Mouse (Mus musculus) liver, postnatal 0 days (tissue): ENCODE measurements at regions not wholly inside any gene's neighbourhood (a gene's known extent, or its start where the extent isn't known, plus 50 kb on each side); places are given as distances from the start of the nearest gene placed in this dataset.

ENCODE experiments used
- ATAC-seq: fragments of 200-750 bp; cut with Nextera tagmentation; 2 replicates; pipeline ENCODE4 v1.8.0; 2017; ENCODE audit warnings: mild to moderate bottlenecking, moderate library complexity
- DNase-seq: peaks from one replicate; pipeline ENCODE4 v3.0.0-alpha.2; 2016
- H3K27ac ChIP-seq: fragments of 300-500 bp; sonication (generic); 2 replicates; pipeline ENCODE4 v1.5.1; 2014; ENCODE audit warnings: antibody characterized with exemption, moderate library complexity, mild to moderate bottlenecking, low read depth
- H3K27me3 ChIP-seq: fragments of 300-500 bp; sonication (generic); 2 replicates; pipeline ENCODE4 v1.6.1; 2014; ENCODE audit warnings: low read length, control low read depth, mixed read lengths; ENCODE audit not compliant: insufficient read depth
- H3K36me3 ChIP-seq: fragments of 300-500 bp; sonication (generic); replicated peaks from 2 replicates; pipeline ENCODE4 v1.6.1; 2014; ENCODE audit warnings: mild to moderate bottlenecking, control low read depth, low read length, moderate library complexity, mixed read lengths; ENCODE audit not compliant: insufficient read depth
- H3K4me1 ChIP-seq: fragments of 300-500 bp; sonication (generic); 2 replicates; pipeline ENCODE4 v1.6.1; 2014; ENCODE audit warnings: antibody characterized with exemption, mild to moderate bottlenecking, control low read depth; ENCODE audit not compliant: insufficient read depth
- H3K4me2 ChIP-seq: fragments of 300-500 bp; sonication (generic); 2 replicates; pipeline ENCODE4 v1.6.1; 2014; ENCODE audit warnings: low read depth, mild to moderate bottlenecking, low read length, moderate library complexity, mixed read lengths
- H3K4me3 ChIP-seq: fragments of 300-500 bp; sonication (generic); 2 replicates; pipeline ENCODE4 v1.5.1; 2014; ENCODE audit warnings: low read depth, low read length
- H3K9ac ChIP-seq: fragments of 300-500 bp; sonication (generic); replicated peaks from 2 replicates; pipeline ENCODE4 v1.6.1; 2014; ENCODE audit warnings: mild to moderate bottlenecking, moderate library complexity
- H3K9me3 ChIP-seq: fragments of 300-500 bp; sonication (generic); 2 replicates; pipeline ENCODE4 v1.6.1; 2016; ENCODE audit warnings: mild to moderate bottlenecking, control low read depth, low read length, mixed read lengths
- CTCF ChIP-seq: sonication (generic); IDR thresholded peaks from 2 replicates; pipeline ENCODE4 v1.5.1; 2016; ENCODE audit warnings: antibody characterized with exemption, low read depth
- EP300 ChIP-seq: IDR thresholded peaks from 2 replicates; pipeline ENCODE4 v1.6.1; 2016; ENCODE audit warnings: antibody characterized with exemption, low read depth, mild to moderate bottlenecking
- WGBS: fragments of 180-500 bp; shearing (Covaris S2); extraction: QIAGEN DNeasy Blood & Tissue Kit; methylation state at CpG from one replicate; pipeline ENCODE4 v1.1.7; 2014; ENCODE audit not compliant: insufficient replicate concordance; 5-methylcytosine and 5-hydroxymethylcytosine counted together

DNA sequence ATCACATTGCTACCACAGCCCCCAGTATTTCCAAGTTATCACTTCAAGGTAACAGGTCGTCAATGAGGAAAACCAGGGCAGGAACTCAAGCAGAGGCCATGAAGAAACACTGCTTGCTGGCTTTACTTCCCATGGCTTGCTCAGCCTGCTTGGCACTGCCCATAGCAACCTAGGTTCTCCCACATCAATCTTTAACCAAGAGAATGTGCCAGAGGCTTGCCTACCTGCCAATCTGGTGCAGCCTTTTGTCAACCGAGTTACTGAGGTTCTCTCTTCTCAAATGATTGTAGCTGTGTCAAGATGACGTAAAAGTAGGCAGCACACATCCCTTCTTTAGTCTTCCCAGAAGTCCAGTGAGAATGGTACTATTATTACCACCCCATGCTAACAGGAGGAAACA lies 95.9 kb upstream of the Sall1 start:
- Histone ChIP-seq H3K27ac (no peak overlapping the region), H3K27me3 (no peaks in the 10 kb centered on the region), H3K4me3 (no peak overlapping the region), H3K36me3 (no peaks in the 10 kb centered on the region), H3K9ac (no peak overlapping the region), H3K4me1 (0 out of 2 replicates have a peak, but pooled peaks cover 3% of the 10 kb centered on the region), H3K4me2 (no peak overlapping the region), H3K9me3 (no peaks in the 10 kb centered on the region)
- no peak for TF ChIP-seq CTCF
- TF ChIP-seq EP300: no peak
- 46% methylated on average over 3 of the region's 3 CpGs for WGBS
- DNase-seq (no peak), ATAC-seq (no peak)

- TF ChIP-seq EP300: no peak
- no peak for TF ChIP-seq CTCF
- no peaks in the 10 kb centered on the region for H3K9me3 ChIP-seq
- ATAC-seq (no peak), DNase-seq (no peak)
- no peak overlapping the region for H3K4me2 ChIP-seq
- 0 out of 2 replicates have a peak, but pooled peaks cover 3% of the 10 kb centered on the region for H3K4me1 ChIP-seq
- WGBS: 73% methylated on average over 8 of the region's 8 CpGs
- no peak overlapping the region for H3K9ac ChIP-seq
- H3K27ac ChIP-seq: no peak overlapping the region
- H3K36me3 ChIP-seq: no peaks in the 10 kb centered on the region
- H3K4me3 ChIP-seq: no peak overlapping the region
- H3K27me3 ChIP-seq: no peaks in the 10 kb centered on the region
Observed at GRCm38 (mm10) chr8:89138416-89139125, 94.6 kb upstream of the Sall1 start.

GRCm38 (mm10) chr8:89134581-89135484 lies 90.9 kb upstream of the Sall1 start:
- Histone ChIP-seq H3K4me3 (no peak overlapping the region), H3K4me1 (no peaks in the 10 kb centered on the region), H3K36me3 (no peaks in the 10 kb centered on the region), H3K27me3 (no peaks in the 10 kb centered on the region), H3K9me3 (no peaks in the 10 kb centered on the region), H3K27ac (no peak overlapping the region), H3K9ac (no peak overlapping the region), H3K4me2 (no peak overlapping the region)
- no peak for TF ChIP-seq CTCF
- TF ChIP-seq EP300: no peak
- DNase-seq: no peak
- no peak for ATAC-seq
- 66% methylated on average over 19 of the region's 19 CpGs for WGBS

DNA sequence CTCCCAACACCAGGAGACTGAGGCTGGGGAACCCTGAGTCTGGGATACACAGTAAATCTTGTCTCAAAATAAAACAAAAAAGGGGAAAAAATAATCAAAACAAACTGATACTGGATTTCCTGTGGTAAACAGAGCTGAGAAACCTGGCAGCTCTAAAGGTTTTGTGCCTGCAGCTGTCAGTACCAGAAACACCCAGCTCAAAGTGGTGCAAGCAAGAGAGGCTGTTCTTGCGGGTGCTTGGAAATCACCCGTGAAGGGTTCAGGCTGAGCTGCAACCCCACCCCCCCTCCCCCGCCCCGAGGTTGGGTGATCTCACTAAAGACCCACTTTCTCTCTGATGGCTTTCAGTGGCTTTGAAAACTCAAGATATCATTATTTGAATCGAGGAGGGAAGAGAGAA lies 90.1 kb upstream of the Sall1 start:
- Histone ChIP-seq H3K4me2 (no peak overlapping the region), H3K27me3 (no peaks in the 10 kb centered on the region), H3K27ac (no peak overlapping the region), H3K9ac (no peak overlapping the region), H3K4me3 (no peak overlapping the region), H3K4me1 (no peaks in the 10 kb centered on the region), H3K36me3 (no peaks in the 10 kb centered on the region), H3K9me3 (no peaks in the 10 kb centered on the region)
- ATAC-seq: no peak; the same call in 1 of the 2 replicates
- TF ChIP-seq CTCF (no peak), EP300 (no peak)
- no peak for DNase-seq
- WGBS: 47% methylated on average over 5 of the region's 5 CpGs

GRCm38 (mm10) chr8:89121051-89121450 lies 77.1 kb upstream of the Sall1 start:
- H3K36me3 ChIP-seq: no peaks in the 10 kb centered on the region
- H3K27ac ChIP-seq: no peak overlapping the region
- no peak overlapping the region for H3K9ac ChIP-seq
- no peak overlapping the region for H3K4me2 ChIP-seq
- no peaks in the 10 kb centered on the region for H3K4me1 ChIP-seq
- H3K4me3 ChIP-seq: no peak overlapping the region
- DNase-seq (no peak), ATAC-seq (no peak)
- 69% methylated on average over 6 of the region's 6 CpGs for WGBS
- no peaks in the 10 kb centered on the region for H3K27me3 ChIP-seq
- TF ChIP-seq EP300: no peak
- TF ChIP-seq CTCF: no peak
- peaks cover 2% of the 10 kb centered on the region for H3K9me3 ChIP-seq

GRCm38 (mm10) chr8:89107895-89108660 lies 64.1 kb upstream of the Sall1 start:
- Histone ChIP-seq H3K4me1 (no peaks in the 10 kb centered on the region), H3K36me3 (no peaks in the 10 kb centered on the region), H3K4me2 (no peak overlapping the region), H3K27me3 (no peaks in the 10 kb centered on the region), H3K9ac (no peak overlapping the region), H3K4me3 (no peak overlapping the region), H3K27ac (no peak overlapping the region), H3K9me3 (no peaks in the 10 kb centered on the region)
- no peak for TF ChIP-seq EP300
- no peak for TF ChIP-seq CTCF
- DNase-seq (no peak), ATAC-seq (no peak)
- WGBS: 68% methylated on average over 15 of the region's 15 CpGs
